Mouse (Mus musculus) inflammation-experienced regulatory T-cells, adult 6 months (primary cell): ENCODE data around the gene Pms1. TPM values are rescaled to one million over a fixed set of nuclear protein-coding genes. Genes with fewer than 3 reads are reported as not detected.

ENCODE experiments used
- ATAC-seq: one replicate; pipeline ENCODE4 v1.8.0; 2017
- polyA plus RNA-seq, 3 experiments: library from polyadenylated mRNA; unstranded; fragments of 100-300 nt; shearing (Covaris generic); gene quantifications; one replicate each; pipeline ENCODE4 v1.2.1; 2017

The Pms1 gene
- polyA plus RNA-seq, 3 experiments from 2014 or later, result 33.1 to 40.4 (median 35.1) TPM

DNA sequence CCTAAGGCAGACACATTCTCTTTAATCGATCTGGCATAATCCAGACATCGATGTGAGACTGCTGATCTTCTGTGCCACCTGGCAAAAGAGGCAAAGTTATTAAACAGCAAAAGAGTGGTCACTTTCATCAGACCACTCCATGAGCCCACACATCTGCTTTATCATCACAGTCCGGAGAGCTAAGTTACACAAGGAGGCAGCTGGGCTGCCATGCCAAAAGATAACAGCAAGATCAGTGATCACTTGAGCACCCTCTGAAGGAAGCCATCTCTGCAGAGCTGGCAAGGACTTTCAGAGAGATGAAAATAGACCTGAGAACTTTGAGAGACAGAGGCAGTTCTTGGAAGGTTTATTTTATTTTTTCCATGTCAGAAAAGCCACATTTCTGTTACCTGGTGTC lies 102.3 kb downstream of the Pms1 start:
- ATAC-seq, result no peak

DNA sequence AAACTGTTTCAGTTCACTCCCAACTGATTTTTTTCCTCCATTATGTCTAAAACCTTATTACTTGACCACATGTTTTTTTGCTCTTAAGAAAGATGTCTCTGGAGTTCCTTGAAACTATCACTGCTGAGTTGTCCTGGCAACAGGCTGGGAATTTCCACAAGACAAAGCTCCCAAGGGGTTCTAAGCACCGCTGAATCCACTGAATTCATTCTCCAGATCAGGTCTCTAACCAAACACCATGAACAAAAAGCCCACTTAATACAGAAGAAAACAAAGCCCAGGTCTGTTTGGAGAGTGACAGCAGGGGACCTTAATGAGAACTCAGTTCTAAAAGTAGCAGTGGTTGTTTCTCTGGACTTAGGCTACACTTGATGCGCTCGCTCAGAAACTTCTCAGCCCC lies 105.6 kb downstream of the Pms1 start:
- no peak for ATAC-seq

DNA sequence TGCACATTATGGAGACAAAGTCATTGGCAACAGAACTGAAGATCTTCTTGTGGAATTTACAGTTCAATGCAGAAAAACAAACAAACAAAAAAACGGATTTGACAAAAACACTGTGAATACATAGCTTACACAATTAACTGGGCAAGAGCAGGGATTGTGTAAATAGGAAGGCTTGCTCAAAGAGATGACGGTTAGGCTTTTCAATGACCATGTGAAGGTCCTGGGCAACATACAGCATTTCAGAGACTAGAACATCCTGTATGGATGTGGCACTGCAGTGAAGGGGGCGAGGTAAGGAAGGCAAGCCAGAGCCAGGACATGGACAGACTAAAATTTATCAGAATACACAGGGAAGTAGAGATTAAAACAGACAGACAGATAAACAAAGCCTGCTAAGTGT lies 107.2 kb downstream of the Pms1 start:
- ATAC-seq, result no peak

DNA sequence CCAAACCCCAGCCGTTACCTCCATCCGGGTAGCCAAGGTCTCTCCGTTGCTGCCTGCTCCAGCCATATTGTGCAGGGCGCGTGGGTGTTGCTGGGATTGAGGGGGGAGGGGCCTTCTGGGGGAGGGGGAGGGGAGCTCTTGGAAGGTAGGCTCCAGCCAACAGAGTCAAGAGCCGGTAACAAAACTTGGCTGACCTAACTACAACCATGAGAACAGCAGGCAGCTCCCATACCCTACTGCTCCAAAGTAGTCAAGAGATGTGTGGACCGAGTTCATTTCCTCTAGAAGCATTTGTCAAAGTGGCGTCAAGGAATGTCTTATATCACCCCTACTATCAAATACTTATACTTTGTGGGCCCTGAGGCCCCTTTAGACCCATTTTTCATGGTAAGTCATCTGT lies 109.3 kb downstream of the Pms1 start, which contains the start of gene 1700019A02Rik:
Gene 1700019A02Rik, minus strand, starts transcription at position 101 of the 400 bp plus-strand sequence.
- no peak for ATAC-seq

DNA sequence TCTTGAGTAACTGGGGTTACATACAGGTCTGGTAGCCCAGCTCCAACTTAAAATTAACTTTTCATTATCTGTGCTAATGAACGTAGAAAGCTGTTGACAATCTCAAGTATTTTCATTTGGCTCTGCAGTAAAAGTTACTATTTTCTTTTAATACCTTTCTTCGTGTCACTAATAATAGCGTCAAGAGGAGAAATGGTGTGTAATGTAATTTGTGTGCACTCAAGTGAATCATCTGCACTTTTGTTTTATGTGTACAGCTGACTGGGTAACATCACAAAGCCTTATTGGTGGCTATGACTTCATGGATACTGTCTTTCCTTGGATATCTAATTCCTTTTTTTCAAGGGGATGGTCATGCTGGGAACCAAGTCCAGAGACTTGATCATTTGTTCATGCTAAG lies 110.5 kb downstream of the Pms1 start:
- ATAC-seq, result no peak

DNA sequence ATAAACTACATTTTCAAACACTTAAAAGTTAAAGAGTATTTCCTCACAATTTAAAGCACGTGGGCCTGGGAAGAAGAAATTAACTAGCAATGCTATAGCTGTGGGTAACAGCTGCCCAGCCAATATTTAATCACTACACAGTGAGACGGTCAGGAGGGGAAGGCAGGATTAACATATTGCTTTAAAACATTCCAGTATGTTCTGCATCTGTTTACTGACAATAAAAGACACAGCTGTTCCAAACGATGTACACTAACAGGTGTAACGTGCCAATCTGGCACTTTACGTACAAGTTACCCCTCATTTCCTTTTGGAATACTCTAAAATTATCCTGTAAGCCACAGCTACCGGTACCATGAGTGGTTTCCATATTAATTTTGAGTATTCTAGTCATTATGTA lies 139.1 kb downstream of the Pms1 start:
- ATAC-seq, result no peak

Other genes starting within 250 kb of the Pms1 start
- under 1 TPM in 2 of 3 experiments, not detected in 1; 0.28 to 0.43 TPM for gene Mstn, start 235.4 kb downstream of the Pms1 start, polyA plus RNA-seq
- gene 1700019A02Rik, start 109.4 kb downstream of the Pms1 start, polyA plus RNA-seq, result not detected
- 10 to 100 TPM; 70.6 to 97.1 (median 79.4) TPM for gene Ormdl1, start 77 bp upstream of the Pms1 start, polyA plus RNA-seq
- gene Gm28778, start 93 bp upstream of the Pms1 start, polyA plus RNA-seq, result 10 to 100 TPM in 1 of 3 experiments, 1 to 10 TPM in 1, not detected in 1; 1.7 to 10.5 TPM
- 10 to 100 TPM; 18.6 to 23.2 (median 21.5) TPM for gene Osgepl1, start 16.6 kb upstream of the Pms1 start, polyA plus RNA-seq
- gene Asdurf, start 55.6 kb upstream of the Pms1 start, polyA plus RNA-seq, result 10 to 100 TPM in 2 of 3 experiments, not detected in 1; 10.3 to 35.2 TPM
- under 1 TPM in 1 of 3 experiments, not detected in 2; 0.55 TPM for gene Gm28551, start 55.6 kb upstream of the Pms1 start, polyA plus RNA-seq
- 10 to 100 TPM; 50.7 to 75.0 (median 65.5) TPM for gene Asnsd1, start 55.7 kb upstream of the Pms1 start, polyA plus RNA-seq